Mouse (Mus musculus) right cerebral cortex, postnatal 14 days (tissue): ENCODE data around the gene Dnajb7.

Experiments
- DNase-seq: peaks from one replicate; pipeline ENCODE4 v3.0.0; 2022

Dnajb7 gene

DNA sequence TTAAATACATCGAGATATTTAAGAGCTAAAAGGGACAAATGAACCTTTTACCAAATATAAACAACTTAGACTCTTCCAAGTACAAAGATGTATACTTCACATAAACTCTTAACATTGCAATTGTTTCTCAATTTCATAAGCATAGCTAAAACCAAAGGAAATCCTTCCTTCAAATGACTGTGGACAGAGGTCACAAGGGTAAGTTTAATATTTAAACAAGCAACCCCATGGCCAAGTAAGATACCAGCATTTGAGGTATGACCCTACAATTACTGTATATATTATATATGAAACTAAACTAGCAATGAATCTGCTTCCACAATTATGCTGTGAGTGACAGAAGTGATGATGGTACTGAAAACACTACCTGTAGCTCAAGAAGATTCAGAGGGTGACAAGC lies 43.8 kb downstream of the Dnajb7 start:
- no peak for DNase-seq

- DNase-seq: no peak
These were observed 45.6 kb downstream of the Dnajb7 start for GRCm38 (mm10) chr15:81362501-81362900.

GRCm38 (mm10) chr15:81361417-81362015 lies 46.6 kb downstream of the Dnajb7 start:
- DNase-seq: no peak

DNA sequence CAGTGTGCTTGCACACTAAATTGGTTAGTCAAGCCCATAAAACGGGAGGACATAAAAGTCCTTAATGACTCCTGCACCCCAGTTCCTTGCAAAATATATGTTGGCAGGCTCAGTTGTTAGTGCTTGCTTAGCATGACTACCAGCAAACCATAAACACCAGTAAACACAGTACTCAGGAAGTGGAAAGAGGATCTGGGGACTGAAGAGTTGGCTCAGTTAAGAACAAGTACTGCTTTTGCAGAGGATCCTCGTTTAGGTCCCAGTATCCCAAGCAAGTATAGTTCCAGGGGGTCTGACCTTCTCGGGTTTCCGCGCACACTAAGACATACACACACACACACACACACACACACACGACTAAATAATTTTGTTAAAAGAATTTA lies 47.1 kb downstream of the Dnajb7 start:
- no peak for DNase-seq

DNA sequence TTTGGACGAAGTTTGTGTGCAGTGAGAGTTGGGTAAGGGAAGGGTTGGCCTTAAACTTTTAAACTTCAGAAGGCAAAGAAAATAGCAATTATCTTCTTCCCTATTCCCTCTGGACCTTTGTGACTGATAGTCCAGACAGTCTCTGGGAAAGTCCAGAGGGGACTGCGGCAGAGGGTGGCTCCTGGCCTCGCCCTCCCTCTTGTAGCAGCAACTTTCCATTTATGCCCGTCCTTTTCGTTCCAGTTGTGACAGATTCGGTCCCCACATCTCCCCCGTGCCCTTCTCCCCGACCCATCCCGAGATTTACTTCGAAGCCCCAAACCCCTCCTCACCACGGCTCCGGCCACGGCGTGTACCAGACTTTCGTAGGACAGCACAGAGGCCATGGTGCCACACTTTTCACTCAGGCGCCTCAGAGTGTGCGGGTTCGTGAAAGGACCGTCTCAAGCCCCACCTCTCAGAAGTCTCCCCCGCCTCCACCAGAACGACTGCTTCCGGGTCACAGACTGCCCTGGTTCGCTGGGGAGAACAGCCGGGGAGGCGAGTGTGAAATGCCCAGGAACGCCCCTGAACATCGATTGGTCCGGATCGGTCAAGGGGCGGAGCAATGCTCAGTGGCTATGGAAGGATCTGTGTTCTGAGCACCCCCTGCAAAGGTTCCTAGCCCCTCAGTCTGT lies 47.6 kb downstream of the Dnajb7 start, which contains the start of gene Slc25a17:
Slc25a17 (minus strand) TSS at position 468 of the 677 bp plus-strand sequence.
- DNase-seq: peak; percentile 92

GRCm38 (mm10) chr15:81359421-81359820 lies 48.7 kb downstream of the Dnajb7 start:
- no peak for DNase-seq

DNA sequence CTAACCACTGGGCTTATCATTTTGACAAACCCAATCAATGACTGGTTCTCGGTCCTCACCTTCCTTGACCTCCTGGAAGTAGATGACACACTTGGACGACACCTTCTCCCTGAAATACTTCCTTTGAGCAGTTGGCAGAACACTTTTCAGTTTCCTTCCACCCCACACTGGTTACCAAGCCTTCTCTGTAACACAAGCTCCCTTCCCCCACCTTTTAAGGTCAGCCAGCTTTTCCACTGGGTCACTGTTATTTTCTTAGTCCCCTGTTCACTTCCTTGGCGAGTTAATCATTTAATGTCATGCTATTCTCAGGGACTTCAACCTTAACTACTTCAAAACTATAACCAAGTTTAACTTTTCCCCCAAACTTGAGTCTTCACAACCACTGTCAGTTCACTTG lies 49.2 kb downstream of the Dnajb7 start:
- no peak for DNase-seq

GRCm38 (mm10) chr15:81356946-81357345 lies 51.2 kb downstream of the Dnajb7 start:
- DNase-seq: no peak
